Mouse (Mus musculus) adrenal gland, postnatal 14 days (tissue): ENCODE data around the gene Gstm3. TPM values are rescaled to one million over a fixed set of nuclear protein-coding genes. Genes with fewer than 3 reads are reported as not detected.
"Not testable (repeated sequence)": the region's sequence is repeated elsewhere in the genome, so short reads cannot be mapped to it uniquely, and the experiment has no call there.

Source experiments
- DNase-seq: peaks from one replicate; pipeline ENCODE4 v3.0.0; 2021; ENCODE audit warnings: mixed read lengths
- total RNA-seq: library from RNA; stranded (reverse); gene quantifications from 2 replicates; pipeline ENCODE4 v1.2.3, GENCODE M21; 2021

The Gstm3 gene
- total RNA-seq, 1 experiment from 2014 or later: 2.1 TPM

GRCm38 (mm10) chr3:107974237-107974636 is 5.2 kb upstream of the Gstm3 start:
- no peak for DNase-seq

- DNase-seq: no peak
Measured at GRCm38 (mm10) chr3:107972070-107972469, 3.0 kb upstream of the Gstm3 start.

- DNase-seq: not testable (repeated sequence)
Measured at GRCm38 (mm10) chr3:107971101-107971500, 2.0 kb upstream of the Gstm3 start.

DNA sequence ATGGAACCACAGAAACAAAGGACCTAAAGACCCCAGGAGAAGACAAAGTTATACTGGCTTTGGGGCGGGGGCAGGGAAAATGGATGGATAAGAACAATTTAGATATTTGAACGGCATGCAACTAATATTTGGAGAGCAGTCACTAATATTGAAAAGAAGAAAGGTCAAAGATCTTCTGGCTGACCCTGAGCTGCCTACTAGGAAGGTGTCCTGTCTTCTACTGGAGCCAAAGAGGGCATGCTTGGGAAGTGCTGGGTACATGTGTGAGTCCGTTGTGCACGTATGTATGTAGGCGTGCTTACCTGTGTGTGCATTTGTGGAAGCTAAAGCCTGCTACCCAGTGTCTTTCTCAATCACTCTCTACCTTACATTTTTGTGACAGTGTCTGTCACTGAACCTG is 2.5 kb downstream of the Gstm3 start:
- DNase-seq: no peak

GRCm38 (mm10) chr3:107965592-107965991 is 3.5 kb downstream of the Gstm3 start:
- no peak for DNase-seq

DNA sequence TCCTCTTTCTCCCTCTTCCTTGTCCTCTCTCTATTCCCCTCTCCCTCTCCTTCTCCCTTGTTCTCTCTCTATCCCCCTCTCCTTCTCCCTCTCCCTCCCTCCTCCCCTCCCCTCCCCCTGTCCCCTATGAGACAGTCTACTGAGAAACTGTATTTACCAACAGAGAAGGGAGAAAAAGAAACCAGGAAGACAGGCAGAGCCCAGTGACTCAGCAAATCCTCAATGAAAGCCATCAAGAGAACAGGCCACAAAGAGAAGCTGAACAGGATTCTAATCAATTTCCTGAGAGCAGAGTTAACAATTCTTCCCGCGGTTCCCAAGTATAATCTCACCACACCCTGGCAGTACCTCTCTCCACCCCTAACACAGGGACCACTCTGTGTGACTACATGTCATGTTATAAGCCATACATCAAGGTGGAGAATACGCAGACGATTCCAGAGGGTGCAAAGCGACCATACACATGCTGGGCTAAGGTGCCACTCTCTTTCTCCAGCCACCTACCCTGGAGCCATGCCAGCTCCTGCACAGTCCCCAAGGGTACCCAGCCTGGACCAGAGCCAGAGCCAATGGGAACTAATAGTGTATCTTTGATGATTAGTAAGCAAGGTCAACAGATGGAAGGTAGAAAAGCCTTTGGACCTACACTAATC is 4.3 kb downstream of the Gstm3 start:
- DNase-seq: peak; percentile 15

DNA sequence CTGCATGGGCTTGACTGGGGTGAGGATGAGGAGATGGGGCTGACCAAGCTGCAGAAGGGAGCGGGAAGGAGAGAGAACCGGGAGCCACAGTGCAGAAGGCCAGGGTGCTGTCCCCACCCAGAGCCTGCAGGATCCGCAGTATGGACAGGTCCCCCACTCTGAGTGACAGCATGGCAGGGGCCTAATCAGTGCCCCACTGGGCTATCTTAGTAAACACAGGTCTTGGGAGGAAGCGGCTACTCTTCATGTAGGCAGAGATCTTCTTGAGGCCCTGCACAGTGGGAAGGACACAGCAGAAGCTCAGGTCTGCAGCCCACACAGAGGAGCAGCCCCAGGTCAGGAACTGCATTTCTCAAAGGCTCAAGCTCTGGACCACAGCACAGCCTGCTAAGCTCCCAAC is 5.1 kb downstream of the Gstm3 start:
- no peak for DNase-seq

DNA sequence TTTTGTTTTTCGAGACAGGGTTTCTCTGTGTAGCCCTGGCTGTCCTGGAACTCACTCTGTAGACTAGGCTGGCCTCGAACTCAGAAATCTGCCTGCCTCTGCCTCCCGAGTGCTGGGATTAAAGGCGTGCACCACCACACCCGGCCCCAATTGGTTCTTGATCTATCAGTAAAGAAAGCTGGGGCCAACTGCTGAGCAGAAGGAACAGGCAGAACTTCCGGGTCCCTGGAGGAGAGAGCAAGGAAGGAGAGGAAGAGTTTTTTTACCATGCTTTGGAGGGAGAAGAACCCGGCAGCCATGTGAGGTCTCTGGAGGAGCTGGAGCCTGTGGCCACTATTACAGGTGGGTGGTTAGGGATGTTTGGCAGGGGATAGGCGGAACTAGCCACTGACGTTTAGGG is 13.8 kb downstream of the Gstm3 start:
- DNase-seq: not testable (repeated sequence)

GRCm38 (mm10) chr3:107953906-107954305 is 15.2 kb downstream of the Gstm3 start:
- DNase-seq: peak; percentile 64

GRCm38 (mm10) chr3:107953328-107953755 is 15.7 kb downstream of the Gstm3 start:
- DNase-seq: peak; percentile 93

DNA sequence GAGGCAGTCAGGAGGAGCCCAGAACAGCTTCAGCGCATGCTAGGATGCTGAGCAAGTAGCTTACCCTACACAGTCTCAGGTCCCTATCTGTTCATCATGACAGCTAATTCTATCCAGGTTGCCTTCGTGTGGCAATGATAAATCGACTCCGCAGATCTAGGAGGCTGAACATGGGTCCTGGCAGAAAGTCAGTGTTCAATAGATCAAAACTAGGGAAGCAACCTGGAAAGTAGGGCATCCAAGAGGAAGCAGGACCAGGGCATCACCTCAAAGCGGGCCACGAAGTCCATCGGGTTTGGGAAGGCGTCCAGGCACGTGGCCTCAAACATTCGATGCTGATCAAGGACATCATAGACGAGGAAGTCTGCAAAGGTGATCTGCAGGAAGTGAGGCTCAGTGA is 18.6 kb downstream of the Gstm3 start:
- no peak for DNase-seq

DNA sequence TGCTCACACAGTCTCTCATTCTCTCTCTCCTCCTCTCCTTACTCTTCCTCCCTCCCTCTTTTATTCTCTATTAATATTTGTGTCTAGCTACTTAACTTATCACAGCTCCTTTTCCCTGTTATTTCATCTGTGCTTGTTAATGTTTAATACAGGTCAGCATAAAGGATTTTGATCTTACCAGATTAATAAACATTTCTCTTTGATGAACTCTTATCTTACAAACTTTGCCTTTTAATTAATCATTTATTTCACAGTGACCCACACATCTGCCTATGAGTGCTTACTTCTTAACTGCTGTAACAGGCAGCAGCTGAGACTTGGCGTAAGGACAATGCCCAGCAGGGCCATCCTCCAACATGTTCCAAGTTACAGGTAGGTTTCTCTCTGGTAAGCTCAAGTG is 19.6 kb downstream of the Gstm3 start:
- DNase-seq: not testable (repeated sequence)

GRCm38 (mm10) chr3:107945729-107946128 is 23.4 kb downstream of the Gstm3 start:
- DNase-seq: no peak

DNA sequence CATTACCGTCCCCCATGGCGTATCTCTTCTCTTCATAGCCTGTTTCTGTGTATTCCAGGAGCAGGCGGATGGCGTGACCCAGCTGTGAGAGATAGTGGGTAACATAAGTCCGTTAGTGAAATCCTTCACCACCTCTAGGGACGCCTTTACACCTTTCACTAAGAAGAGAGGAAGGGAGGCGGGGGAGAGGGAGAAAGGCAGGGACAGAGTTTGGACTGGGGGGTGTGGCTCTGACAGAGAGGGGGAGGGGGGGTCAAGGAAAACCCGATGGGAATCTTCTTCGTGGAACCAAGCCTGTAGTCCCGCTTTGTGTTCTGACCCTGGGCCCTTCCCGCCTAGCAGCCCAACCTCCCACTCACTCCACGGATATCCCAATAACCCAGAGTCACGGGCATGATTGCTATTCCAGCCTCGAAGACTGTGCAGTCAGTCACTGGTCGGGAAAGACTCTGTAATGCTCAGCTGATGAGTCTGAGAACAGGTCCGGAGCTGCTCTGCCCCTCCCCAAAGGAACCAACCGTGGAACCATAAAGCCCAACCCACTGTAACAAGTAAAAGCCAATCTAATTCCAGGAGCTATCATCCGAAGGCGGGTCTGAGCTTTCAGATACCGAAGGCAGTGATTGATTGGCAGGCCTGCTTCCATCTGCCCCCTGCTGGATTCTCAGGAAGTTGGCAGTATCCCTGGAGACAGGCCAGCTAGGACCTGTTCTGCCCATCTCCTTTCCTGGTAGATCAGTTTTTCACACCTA is 25.7 kb downstream of the Gstm3 start, which contains the start of gene Gstm6:
Gstm6 (minus strand) TSS at position 511 of the 752 bp plus-strand sequence.
- peak; percentile 53 for DNase-seq

GRCm38 (mm10) chr3:107941261-107941660 is 27.8 kb downstream of the Gstm3 start:
- DNase-seq: no peak

- DNase-seq: no peak
Measured at GRCm38 (mm10) chr3:107940524-107940923, 28.6 kb downstream of the Gstm3 start.

GRCm38 (mm10) chr3:107939830-107940229 is 29.3 kb downstream of the Gstm3 start:
- no peak for DNase-seq

- DNase-seq: peak; percentile 87
Measured at GRCm38 (mm10) chr3:107939403-107939802, 29.7 kb downstream of the Gstm3 start.

- no peak for DNase-seq
Measured at GRCm38 (mm10) chr3:107935888-107936287, 33.2 kb downstream of the Gstm3 start.

GRCm38 (mm10) chr3:107935268-107935667 is 33.8 kb downstream of the Gstm3 start:
- no peak for DNase-seq

DNA sequence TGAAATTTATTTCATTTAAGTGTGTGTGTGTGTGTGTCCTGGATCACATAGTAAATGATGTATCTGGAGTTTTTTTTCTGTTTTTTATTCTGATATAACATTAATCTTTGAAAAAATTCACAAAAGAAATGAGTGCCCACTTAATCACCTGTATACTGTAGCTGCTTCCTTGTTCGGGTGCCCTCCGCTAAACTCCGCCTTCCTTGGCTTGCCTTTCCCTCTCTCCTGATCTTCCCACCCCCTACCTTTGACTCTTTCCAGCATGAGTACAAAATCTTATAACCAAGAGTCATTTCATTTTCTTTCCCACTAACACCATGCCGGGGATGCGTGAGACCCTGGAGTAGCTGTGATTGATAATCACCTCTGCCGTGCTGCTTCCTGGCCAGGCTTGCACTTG is 37.0 kb downstream of the Gstm3 start:
- peak; percentile 30 for DNase-seq

- peak; percentile 99 for DNase-seq
Measured at GRCm38 (mm10) chr3:107931670-107932069, 37.4 kb downstream of the Gstm3 start, which contains the start of gene Gstm7. Gene Gstm7, minus strand, starts transcription at chr3:107931817.

GRCm38 (mm10) chr3:107931134-107931533 is 37.9 kb downstream of the Gstm3 start:
- no peak for DNase-seq

- no peak for DNase-seq
Measured at GRCm38 (mm10) chr3:107929731-107930130, 39.4 kb downstream of the Gstm3 start.
